Mouse (Mus musculus) intestine, embryonic 16.5 days (tissue): Measurements from ENCODE around the gene Krt36. TPM values are rescaled to one million over a fixed set of nuclear protein-coding genes. Genes with fewer than 3 reads are reported as not detected.
A peak's percentile ranks its signal among the peaks of the same experiment; 100 is the strongest.

Source experiments
- ATAC-seq: fragments of 200-750 bp; cut with Nextera tagmentation; 2 replicates; pipeline ENCODE4 v1.8.0; 2017; ENCODE audit warnings: moderate TSS enrichment, moderate library complexity
- H3K27ac ChIP-seq: fragments of 300-500 bp; sonication (generic); 2 replicates; pipeline ENCODE4 v1.5.1; 2014; ENCODE audit warnings: mild to moderate bottlenecking, low read length
- H3K27me3 ChIP-seq: fragments of 300-500 bp; sonication (generic); replicated peaks from 2 replicates; pipeline ENCODE4 v1.6.1; 2014; ENCODE audit warnings: low read length, control low read depth, mixed read lengths; ENCODE audit not compliant: control insufficient read depth, insufficient read depth
- H3K36me3 ChIP-seq: fragments of 300-500 bp; sonication (generic); 2 replicates; pipeline ENCODE4 v1.6.1; 2014; ENCODE audit warnings: low read length, control low read depth; ENCODE audit not compliant: control insufficient read depth, insufficient read depth
- H3K4me1 ChIP-seq: fragments of 300-500 bp; sonication (generic); 2 replicates; pipeline ENCODE4 v1.6.1; 2014; ENCODE audit warnings: low read length, control low read depth, mixed read lengths; ENCODE audit not compliant: control insufficient read depth, insufficient read depth
- H3K4me2 ChIP-seq: fragments of 300-500 bp; sonication (generic); 2 replicates; pipeline ENCODE4 v1.6.1; 2014; ENCODE audit warnings: low read depth, low read length, control low read depth
- H3K4me3 ChIP-seq: fragments of 300-500 bp; sonication (generic); 2 replicates; pipeline ENCODE4 v1.5.1; 2014; ENCODE audit warnings: mild to moderate bottlenecking, low read length
- H3K9ac ChIP-seq: fragments of 300-500 bp; sonication (generic); 2 replicates; pipeline ENCODE4 v1.6.1; 2014; ENCODE audit warnings: low read depth, low read length
- H3K9me3 ChIP-seq: fragments of 300-500 bp; sonication (generic); 2 replicates; pipeline ENCODE4 v1.6.1; 2016; ENCODE audit warnings: low read length, control low read depth; ENCODE audit not compliant: control insufficient read depth
- WGBS: fragments of 180-500 bp; shearing (Covaris S2); extraction: QIAGEN DNeasy Blood & Tissue Kit; methylation state at CpG from one replicate; pipeline ENCODE4 v1.1.7; 2014; 5-methylcytosine and 5-hydroxymethylcytosine counted together
- polyA plus RNA-seq: library from polyadenylated mRNA; unstranded; fragments of >200 nt; fragmentation: Nextera tagmentation; extraction: Ambion mirVana; gene quantifications from 2 replicates; pipeline ENCODE4 v1.2.1, GENCODE M21; 2015

The Krt36 gene
- polyA plus RNA-seq, 1 experiment from 2014 or later = 0.10 TPM

DNA sequence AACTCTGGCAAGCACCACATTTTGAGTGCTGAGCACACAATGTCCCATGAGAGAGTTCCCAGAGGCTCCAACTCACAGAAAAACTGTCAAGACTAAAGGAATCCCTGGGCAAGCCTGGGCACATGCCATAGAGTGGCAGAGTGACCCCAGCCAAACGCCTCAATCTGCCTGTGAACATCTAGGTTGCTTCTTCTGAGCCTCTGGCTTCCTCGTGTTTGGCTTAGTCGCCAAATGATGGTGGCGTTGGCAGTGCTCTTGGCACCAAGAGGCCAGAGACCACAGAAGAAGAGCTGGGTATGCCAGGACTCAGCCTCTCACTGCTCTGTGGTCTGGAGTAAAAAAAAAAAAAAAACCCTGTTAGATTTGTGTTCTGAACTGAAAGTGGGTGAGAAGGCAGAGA is 5.0 kb downstream of the Krt36 start:
- Histone ChIP-seq H3K9ac (no peak overlapping the region), H3K9me3 (no peaks in the 10 kb centered on the region), H3K27me3 (no peaks in the 10 kb centered on the region), H3K4me1 (0 out of 2 replicates have a peak, but pooled peaks cover 3% of the 10 kb centered on the region), H3K4me3 (no peak overlapping the region), H3K36me3 (no peaks in the 10 kb centered on the region), H3K27ac (no peak overlapping the region), H3K4me2 (no peak overlapping the region)
- no peak for ATAC-seq
- WGBS = 85% methylated on average over 4 of the region's 4 CpGs

DNA sequence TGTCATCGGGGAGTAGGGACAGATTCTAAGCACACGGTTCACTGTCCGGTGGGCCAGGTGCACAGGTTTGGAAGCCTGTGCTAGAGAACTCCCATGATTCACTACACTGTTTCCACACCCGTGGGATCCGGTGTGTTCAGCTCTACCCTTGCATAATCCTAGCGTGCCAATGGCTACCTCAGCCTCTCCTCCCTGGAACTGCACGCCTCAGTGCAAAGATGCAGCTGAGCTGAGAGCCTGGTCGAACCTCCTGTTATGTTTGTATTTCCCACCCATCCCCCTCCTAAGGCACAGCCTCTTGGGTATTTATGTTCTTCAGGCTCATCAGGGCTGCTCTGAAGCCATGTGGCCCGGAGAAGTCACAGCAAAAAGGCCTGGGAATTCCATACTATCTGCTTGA is 7.6 kb downstream of the Krt36 start:
- no peak overlapping the region for H3K4me3 ChIP-seq
- no peaks in the 10 kb centered on the region for H3K27me3 ChIP-seq
- no peaks in the 10 kb centered on the region for H3K36me3 ChIP-seq
- no peaks in the 10 kb centered on the region for H3K9me3 ChIP-seq
- H3K4me2 ChIP-seq = no peak overlapping the region
- no peak overlapping the region for H3K27ac ChIP-seq
- WGBS = 63% methylated on average over 9 of the region's 9 CpGs
- no peaks in the 10 kb centered on the region for H3K4me1 ChIP-seq
- H3K9ac ChIP-seq = no peak overlapping the region
- no peak for ATAC-seq

DNA sequence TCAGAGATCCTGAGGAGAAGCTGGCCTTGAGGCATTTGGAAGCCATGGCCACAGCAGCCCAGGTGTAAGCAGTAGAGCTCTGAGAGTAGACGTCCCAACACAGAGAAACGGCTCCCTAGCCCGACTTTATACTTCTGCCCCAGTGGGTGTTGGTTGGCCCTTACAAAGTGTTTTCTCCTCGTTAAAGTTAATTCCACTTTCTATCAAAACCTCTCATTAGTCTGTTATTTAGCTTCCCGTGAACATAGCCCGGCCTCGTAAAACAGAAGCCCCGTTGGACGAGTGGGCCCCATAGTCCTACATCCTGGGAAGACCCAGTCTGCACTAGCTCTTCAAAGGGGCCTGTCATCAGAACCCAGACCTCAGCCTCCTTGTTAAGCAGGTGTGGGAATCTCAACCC is 9.3 kb downstream of the Krt36 start, which contains the start of gene Krt35:
Krt35 (minus strand) TSS at position 101 of the 400 bp plus-strand sequence.
- Histone ChIP-seq H3K9ac (no peak within 1 kb of the TSS), H3K4me1 (no peaks in the 10 kb centered on the region), H3K27ac (no peak within 1 kb of the TSS), H3K27me3 (no peaks in the 10 kb centered on the region), H3K36me3 (no peaks in the 10 kb centered on the region), H3K4me3 (no peak within 1 kb of the TSS), H3K9me3 (no peaks in the 10 kb centered on the region), H3K4me2 (no peak within 1 kb of the TSS)
- no peak for ATAC-seq
- 83% methylated on average over 9 of the region's 9 CpGs for WGBS

DNA sequence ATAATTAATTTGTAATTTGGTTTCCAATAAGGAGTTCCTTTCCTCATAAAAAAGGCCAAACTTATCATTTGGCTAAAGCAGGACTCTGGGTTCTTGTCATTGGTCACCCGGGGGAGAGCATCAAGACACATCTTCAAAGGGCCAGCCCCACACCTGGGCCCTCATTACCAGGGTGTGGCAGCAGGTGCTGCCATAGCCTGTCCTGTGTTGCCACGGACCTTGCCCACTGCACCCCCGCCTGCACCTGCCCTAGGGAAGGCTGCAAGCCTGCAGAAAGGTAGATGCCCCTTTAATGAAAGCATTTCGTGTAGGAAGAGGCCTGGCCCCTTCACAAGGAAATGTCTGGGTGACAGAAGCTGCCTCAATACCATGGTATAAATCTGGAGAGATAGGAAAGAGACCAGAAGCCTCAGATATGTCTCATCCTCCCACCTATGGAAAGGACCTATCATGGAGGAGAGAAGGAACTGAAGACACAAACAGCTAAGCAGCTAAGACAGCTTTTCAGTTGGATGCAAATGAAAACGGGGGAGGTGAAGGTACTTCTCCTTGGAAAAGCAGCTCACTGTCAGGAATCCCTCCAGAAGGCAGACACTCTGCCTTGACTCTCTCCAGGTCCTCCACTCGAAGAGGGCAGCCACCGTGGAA is 16.9 kb downstream of the Krt36 start:
- Histone ChIP-seq H3K36me3 (no peaks in the 10 kb centered on the region), H3K9ac (no peak overlapping the region), H3K4me3 (no peak overlapping the region), H3K27me3 (no peaks in the 10 kb centered on the region), H3K4me1 (0 out of 2 replicates have a peak, but pooled peaks cover 3% of the 10 kb centered on the region), H3K4me2 (no peak overlapping the region), H3K9me3 (no peaks in the 10 kb centered on the region), H3K27ac (no peak overlapping the region)
- ATAC-seq = peak; percentile 92
- 54% methylated on average over 7 of the region's 7 CpGs for WGBS

DNA sequence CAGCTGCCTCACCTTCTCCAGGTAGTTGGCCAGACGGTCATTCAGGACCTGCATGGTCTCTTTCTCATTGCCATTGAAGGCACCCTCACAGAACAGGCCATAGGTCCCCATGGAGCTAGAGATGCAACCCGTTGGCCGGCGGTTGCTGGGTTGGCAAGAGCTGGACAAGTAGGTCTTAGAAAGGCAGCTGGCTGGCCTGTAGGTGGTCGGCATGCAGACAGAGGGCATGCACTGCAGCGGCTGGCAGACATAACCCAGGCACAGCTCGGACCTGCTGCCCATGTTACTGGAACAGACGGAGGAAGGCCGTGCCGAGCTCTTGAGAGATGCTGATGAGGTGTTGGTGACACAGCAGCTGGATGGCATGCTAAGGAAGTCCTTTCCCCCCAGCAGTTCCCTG is 17.6 kb downstream of the Krt36 start, which contains the start of gene Krt32:
Krt32 (minus strand) TSS at position 366 of the 400 bp plus-strand sequence.
- Histone ChIP-seq H3K4me2 (no peak within 1 kb of the TSS), H3K27ac (no peak within 1 kb of the TSS), H3K27me3 (no peaks in the 10 kb centered on the region), H3K4me1 (0 out of 2 replicates have a peak, but pooled peaks cover 3% of the 10 kb centered on the region), H3K9me3 (no peaks in the 10 kb centered on the region), H3K9ac (no peak within 1 kb of the TSS), H3K36me3 (no peaks in the 10 kb centered on the region), H3K4me3 (no peak within 1 kb of the TSS)
- 95% methylated on average over 10 of the region's 10 CpGs for WGBS
- ATAC-seq = no peak

DNA sequence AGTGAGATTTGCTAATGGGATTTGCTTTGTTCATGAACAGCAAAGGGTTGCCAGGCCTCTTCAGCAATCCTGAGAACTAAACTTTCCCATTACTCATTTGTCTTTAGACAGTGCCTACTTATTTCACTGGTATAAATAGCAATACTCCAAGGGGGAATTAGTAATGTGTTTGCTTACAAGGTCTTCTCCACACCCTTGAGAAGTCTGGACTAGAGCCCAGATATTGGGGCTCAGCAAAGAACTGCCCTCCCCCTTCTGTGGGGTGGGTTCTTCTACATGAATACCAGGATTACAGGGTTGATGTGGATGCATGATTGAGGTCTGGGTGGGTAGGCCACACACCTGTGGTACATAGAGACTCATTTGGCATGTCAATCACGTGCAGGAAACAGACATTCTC is 31.6 kb downstream of the Krt36 start:
- no peaks in the 10 kb centered on the region for H3K36me3 ChIP-seq
- no peaks in the 10 kb centered on the region for H3K4me1 ChIP-seq
- WGBS = 76% methylated on average over 1 of the region's 1 CpGs
- H3K4me2 ChIP-seq = no peak overlapping the region
- no peaks in the 10 kb centered on the region for H3K9me3 ChIP-seq
- H3K9ac ChIP-seq = no peak overlapping the region
- ATAC-seq = no peak
- no peak overlapping the region for H3K27ac ChIP-seq
- no peak overlapping the region for H3K4me3 ChIP-seq
- H3K27me3 ChIP-seq = no peaks in the 10 kb centered on the region

DNA sequence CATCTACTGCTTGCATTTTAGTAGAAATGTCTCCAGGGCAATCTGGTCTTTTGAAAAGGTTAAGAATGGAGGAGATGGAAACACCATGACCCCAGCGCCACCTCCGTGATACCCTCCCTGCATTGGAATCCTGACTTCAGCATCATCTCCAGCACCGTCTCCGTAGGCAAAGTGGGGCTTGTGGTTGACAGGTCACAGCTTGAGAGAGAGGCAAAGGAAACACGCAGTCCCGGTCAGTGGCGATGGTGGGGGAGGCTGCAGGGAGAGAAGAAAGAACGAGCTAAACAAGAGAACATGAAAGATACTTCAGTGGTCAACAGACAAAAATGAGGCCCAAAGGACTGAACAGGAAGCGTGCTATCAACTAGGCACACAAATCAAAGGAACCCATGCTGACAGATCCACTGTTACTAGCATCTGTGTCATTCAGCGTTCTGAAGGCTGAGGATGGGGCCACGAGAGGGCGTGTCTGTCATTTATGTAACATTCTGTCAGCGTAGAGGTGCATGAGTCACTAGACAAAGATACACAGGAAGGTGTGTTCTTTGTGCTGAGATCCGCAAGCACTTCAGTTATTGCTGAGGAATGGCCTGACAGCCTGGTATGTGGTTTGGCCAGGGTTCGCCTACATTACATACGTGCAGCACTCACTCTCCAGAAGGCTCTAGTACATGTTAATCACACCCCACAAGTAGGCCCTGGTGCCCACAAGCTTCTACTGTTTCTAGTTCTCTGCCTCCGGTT is 38.0 kb downstream of the Krt36 start:
- H3K4me3 ChIP-seq = no peak overlapping the region
- peaks cover 6% of the 10 kb centered on the region; the same call in 1 of the 2 replicates for H3K4me1 ChIP-seq
- no peak overlapping the region for H3K27ac ChIP-seq
- H3K27me3 ChIP-seq = no peaks in the 10 kb centered on the region
- H3K36me3 ChIP-seq = no peaks in the 10 kb centered on the region
- 66% methylated on average over 17 of the region's 17 CpGs for WGBS
- no peak overlapping the region for H3K9ac ChIP-seq
- peak; percentile 81 for ATAC-seq
- no peak overlapping the region for H3K4me2 ChIP-seq
- H3K9me3 ChIP-seq = no peaks in the 10 kb centered on the region

DNA sequence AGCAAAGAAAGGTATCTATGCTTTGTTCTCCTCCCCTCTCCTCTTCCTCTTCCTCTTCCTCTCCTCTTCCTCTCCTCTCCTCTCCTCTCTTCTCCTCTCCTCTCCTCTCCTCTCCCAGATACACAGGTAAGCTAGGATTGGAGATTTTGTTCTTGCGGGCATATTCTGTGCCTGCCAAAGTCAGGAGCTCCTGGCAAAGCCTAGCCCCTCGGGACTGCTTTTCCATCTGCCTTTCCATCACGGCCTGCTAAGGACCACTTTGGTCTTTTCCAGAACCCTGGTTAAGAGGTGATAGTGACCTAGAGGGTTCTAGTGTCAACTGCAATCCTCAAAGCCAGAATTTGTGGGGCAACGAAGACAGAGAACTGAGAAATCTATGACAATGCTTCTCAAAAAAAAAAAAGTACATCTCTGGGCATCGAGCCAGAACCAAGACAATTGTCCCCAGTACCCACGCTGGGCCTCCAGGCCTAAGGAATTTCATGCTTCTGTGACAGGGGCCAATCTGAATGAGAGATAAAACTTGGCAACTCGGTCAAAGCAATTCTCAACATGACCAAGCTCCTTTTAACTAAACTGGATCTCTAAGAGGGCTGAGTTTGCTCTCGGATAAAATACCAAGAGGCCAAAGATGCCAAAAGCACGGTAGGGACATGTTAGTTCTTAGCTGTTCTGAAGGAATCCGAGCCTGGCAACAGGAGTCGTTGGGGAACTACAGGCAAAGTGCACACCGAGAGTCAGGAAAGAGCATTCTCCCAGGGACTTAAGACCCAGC is 39.0 kb downstream of the Krt36 start:
- H3K9me3 ChIP-seq = no peaks in the 10 kb centered on the region
- H3K9ac ChIP-seq = no peak overlapping the region
- ATAC-seq = no peak
- H3K27ac ChIP-seq = no peak overlapping the region
- no peak overlapping the region for H3K4me2 ChIP-seq
- no peak overlapping the region for H3K4me3 ChIP-seq
- no peaks in the 10 kb centered on the region for H3K36me3 ChIP-seq
- no peaks in the 10 kb centered on the region for H3K27me3 ChIP-seq
- 72% methylated on average over 12 of the region's 12 CpGs for WGBS
- H3K4me1 ChIP-seq = peaks cover 6% of the 10 kb centered on the region; the same call in 1 of the 2 replicates

DNA sequence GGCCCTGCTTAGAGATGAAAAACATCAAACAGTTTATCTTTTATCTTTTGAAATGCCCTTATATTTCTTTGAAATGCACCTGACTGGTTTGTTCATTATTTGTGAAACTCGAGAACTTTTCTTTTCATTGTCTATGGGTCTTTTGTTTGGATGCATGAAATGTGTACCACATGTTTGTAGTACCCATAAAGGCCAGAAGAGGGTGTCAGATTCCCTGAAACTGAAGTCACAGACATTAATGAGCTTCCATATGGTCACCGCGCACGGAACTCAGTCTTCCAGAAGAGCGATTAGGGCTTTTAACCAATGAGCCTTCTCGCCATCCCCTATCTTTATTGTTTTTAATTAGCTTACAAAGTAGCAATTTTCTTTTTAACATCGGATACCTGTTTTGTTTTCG is 46.6 kb downstream of the Krt36 start:
- no peaks in the 10 kb centered on the region for H3K27me3 ChIP-seq
- 76% methylated on average over 8 of the region's 8 CpGs for WGBS
- H3K4me1 ChIP-seq = no peaks in the 10 kb centered on the region
- H3K4me2 ChIP-seq = no peak overlapping the region
- no peak overlapping the region for H3K27ac ChIP-seq
- no peak overlapping the region for H3K4me3 ChIP-seq
- H3K9me3 ChIP-seq = no peaks in the 10 kb centered on the region
- no peak for ATAC-seq
- no peak overlapping the region for H3K9ac ChIP-seq
- H3K36me3 ChIP-seq = no peaks in the 10 kb centered on the region
